Mouse (Mus musculus) kidney, postnatal 0 days (tissue): Measurements from ENCODE around the gene Crabp2. TPM values are rescaled to one million over a fixed set of nuclear protein-coding genes. Genes with fewer than 3 reads are reported as not detected.
A peak's percentile ranks its signal among the peaks of the same experiment; 100 is the strongest.

ENCODE experiments used
- ATAC-seq: fragments of 200-750 bp; cut with Nextera tagmentation; replicated peaks from 2 replicates; pipeline ENCODE4 v1.8.0; 2017; ENCODE audit warnings: low read depth, moderate number of reproducible peaks, moderate TSS enrichment, moderate library complexity; ENCODE audit not compliant: low FRiP score
- DNase-seq: peaks from one replicate; pipeline ENCODE4 v3.0.0-alpha.2; 2016; ENCODE audit warnings: low spot score
- H3K27ac ChIP-seq: fragments of 300-500 bp; sonication (generic); 2 replicates; pipeline ENCODE4 v1.5.1; 2014; ENCODE audit warnings: mild to moderate bottlenecking
- H3K27me3 ChIP-seq: fragments of 300-500 bp; sonication (generic); 2 replicates; pipeline ENCODE4 v1.6.1; 2014; ENCODE audit warnings: low read length, mixed read lengths; ENCODE audit not compliant: insufficient read depth
- H3K36me3 ChIP-seq: fragments of 300-500 bp; sonication (generic); 2 replicates; pipeline ENCODE4 v1.6.1; 2014; ENCODE audit warnings: low read length, mixed read lengths; ENCODE audit not compliant: insufficient read depth
- H3K4me1 ChIP-seq: fragments of 300-500 bp; sonication (generic); replicated peaks from 2 replicates; pipeline ENCODE4 v1.6.1; 2014; ENCODE audit warnings: antibody characterized with exemption, low read length, mixed read lengths; ENCODE audit not compliant: insufficient read depth
- H3K4me2 ChIP-seq: fragments of 300-500 bp; sonication (generic); 2 replicates; pipeline ENCODE4 v1.6.1; 2014; ENCODE audit warnings: mild to moderate bottlenecking, low read length, moderate library complexity, mixed read lengths
- H3K4me3 ChIP-seq: fragments of 300-500 bp; sonication (generic); replicated peaks from 2 replicates; pipeline ENCODE4 v1.5.1; 2014; ENCODE audit warnings: low read depth, low read length
- H3K9ac ChIP-seq: fragments of 300-500 bp; sonication (generic); 2 replicates; pipeline ENCODE4 v1.6.1; 2014; ENCODE audit warnings: low read depth, low read length
- H3K9me3 ChIP-seq: fragments of 300-500 bp; sonication (generic); replicated peaks from 2 replicates; pipeline ENCODE4 v1.6.1; 2016; ENCODE audit warnings: low read length, inconsistent platforms, mixed read lengths
- CTCF ChIP-seq: IDR thresholded peaks from 2 replicates; pipeline ENCODE4 v1.5.1; 2016; ENCODE audit warnings: antibody characterized with exemption, low read depth, mild to moderate bottlenecking, moderate library complexity
- WGBS: fragments of 180-500 bp; shearing (Covaris S2); extraction: QIAGEN DNeasy Blood & Tissue Kit; methylation state at CpG from one replicate; pipeline ENCODE4 v1.1.7; 2014; 5-methylcytosine and 5-hydroxymethylcytosine counted together
- polyA plus RNA-seq: library from polyadenylated mRNA; unstranded; fragments of >200 nt; fragmentation: Nextera tagmentation; extraction: Ambion mirVana; gene quantifications from 2 replicates; pipeline ENCODE4 v1.2.1, GENCODE M21; 2015

Crabp2 gene
- polyA plus RNA-seq, 1 experiment from 2014 or later, result 20.9 TPM

DNA sequence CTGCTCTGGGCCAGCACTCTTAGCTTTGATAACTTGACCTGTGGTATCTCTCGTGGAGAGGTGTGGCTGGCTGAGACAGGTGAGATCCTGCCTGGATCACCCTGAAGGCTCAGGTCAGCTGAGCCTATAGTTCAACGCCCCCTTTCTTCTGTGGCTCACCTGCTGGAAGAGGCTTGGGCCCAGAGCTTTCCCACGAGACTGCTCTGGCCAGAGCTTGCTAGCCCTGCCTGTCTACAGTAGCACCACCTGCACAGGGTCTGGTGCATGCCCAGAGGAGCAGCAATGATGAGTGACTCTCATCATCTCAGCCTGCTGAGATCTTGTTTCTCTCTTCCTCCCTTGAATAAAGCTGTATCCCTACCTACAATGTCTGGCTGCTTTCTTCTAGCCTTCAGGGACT is 31.6 kb downstream of the Crabp2 start:
- TF ChIP-seq CTCF, result no peak
- Histone ChIP-seq H3K4me3 (no peak overlapping the region), H3K4me2 (no peak overlapping the region), H3K27ac (peak overlapping the region; percentile 20; the same call in 1 of the 2 replicates), H3K27me3 (no peaks in the 10 kb centered on the region), H3K4me1 (peaks cover 34% of the 10 kb centered on the region), H3K36me3 (peaks cover 7% of the 10 kb centered on the region; the same call in 1 of the 2 replicates), H3K9ac (no peak overlapping the region), H3K9me3 (no peaks in the 10 kb centered on the region)
- no peak for DNase-seq
- 54% methylated on average over 3 of the region's 3 CpGs for WGBS
- ATAC-seq, result no peak

DNA sequence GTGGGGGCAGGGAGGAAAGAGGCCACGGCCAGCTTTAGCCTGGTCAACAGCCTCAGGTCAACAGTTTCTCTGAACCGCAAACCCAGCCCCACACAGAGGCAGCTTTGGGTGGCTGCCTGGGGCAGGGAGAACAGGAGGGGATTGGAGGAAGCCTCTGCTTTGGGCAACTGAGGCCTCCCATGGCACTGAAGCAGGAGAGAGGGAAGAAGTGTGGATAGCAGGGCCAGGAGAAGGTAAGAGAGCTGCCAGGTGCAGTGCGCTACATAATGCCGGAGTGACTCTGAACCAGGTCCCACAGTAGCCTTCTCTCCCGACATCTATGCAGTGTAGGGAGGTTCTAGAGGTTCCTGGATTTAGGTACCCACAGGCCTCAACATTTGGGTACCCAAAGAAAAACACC is 32.3 kb downstream of the Crabp2 start:
- no peaks in the 10 kb centered on the region for H3K27me3 ChIP-seq
- H3K4me2 ChIP-seq, result no peak overlapping the region
- no peak for ATAC-seq
- no peak for DNase-seq
- H3K36me3 ChIP-seq, result peaks cover 7% of the 10 kb centered on the region; the same call in 1 of the 2 replicates
- no peak for TF ChIP-seq CTCF
- H3K27ac ChIP-seq, result 0 out of 2 replicates have a peak overlapping the region, but pooled peaks have one; percentile 86
- 53% methylated on average over 5 of the region's 5 CpGs for WGBS
- peaks cover 38% of the 10 kb centered on the region for H3K4me1 ChIP-seq
- H3K9me3 ChIP-seq, result no peaks in the 10 kb centered on the region
- no peak overlapping the region for H3K4me3 ChIP-seq
- no peak overlapping the region for H3K9ac ChIP-seq

DNA sequence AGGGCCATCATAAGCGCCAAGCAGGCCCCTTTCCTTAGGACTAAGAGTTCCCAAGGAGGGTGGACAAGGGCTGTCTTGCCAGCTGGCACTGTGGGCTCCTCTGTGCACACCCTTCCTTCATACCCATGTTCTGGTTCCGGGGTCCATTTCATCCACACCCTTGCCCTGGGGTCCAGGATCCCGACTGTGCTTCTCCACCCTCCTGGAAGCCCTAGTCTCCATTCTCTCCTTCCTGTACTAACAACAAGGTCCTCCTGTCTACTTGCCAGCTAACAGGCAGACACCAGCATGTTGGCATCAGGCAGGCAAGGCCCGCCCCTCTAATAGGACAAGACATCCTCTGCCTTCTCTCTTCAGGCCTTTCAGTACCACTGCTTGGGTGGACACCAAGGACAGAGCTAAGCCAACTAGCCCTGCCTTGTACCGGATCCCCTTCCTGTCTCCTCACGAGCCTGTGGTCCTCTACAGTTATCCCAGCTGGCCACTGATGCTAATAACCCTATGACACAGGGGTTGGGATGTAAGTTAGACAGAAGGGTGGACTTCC is 32.8 kb downstream of the Crabp2 start:
- Histone ChIP-seq H3K4me2 (no peak overlapping the region), H3K9me3 (no peaks in the 10 kb centered on the region), H3K27me3 (no peaks in the 10 kb centered on the region), H3K4me1 (peaks cover 44% of the 10 kb centered on the region), H3K9ac (no peak overlapping the region), H3K27ac (peak overlapping the region; percentile 86), H3K4me3 (no peak overlapping the region), H3K36me3 (peaks cover 7% of the 10 kb centered on the region; the same call in 1 of the 2 replicates)
- ATAC-seq (no peak), DNase-seq (no peak)
- 71% methylated on average over 6 of the region's 6 CpGs for WGBS
- TF ChIP-seq CTCF, result no peak

DNA sequence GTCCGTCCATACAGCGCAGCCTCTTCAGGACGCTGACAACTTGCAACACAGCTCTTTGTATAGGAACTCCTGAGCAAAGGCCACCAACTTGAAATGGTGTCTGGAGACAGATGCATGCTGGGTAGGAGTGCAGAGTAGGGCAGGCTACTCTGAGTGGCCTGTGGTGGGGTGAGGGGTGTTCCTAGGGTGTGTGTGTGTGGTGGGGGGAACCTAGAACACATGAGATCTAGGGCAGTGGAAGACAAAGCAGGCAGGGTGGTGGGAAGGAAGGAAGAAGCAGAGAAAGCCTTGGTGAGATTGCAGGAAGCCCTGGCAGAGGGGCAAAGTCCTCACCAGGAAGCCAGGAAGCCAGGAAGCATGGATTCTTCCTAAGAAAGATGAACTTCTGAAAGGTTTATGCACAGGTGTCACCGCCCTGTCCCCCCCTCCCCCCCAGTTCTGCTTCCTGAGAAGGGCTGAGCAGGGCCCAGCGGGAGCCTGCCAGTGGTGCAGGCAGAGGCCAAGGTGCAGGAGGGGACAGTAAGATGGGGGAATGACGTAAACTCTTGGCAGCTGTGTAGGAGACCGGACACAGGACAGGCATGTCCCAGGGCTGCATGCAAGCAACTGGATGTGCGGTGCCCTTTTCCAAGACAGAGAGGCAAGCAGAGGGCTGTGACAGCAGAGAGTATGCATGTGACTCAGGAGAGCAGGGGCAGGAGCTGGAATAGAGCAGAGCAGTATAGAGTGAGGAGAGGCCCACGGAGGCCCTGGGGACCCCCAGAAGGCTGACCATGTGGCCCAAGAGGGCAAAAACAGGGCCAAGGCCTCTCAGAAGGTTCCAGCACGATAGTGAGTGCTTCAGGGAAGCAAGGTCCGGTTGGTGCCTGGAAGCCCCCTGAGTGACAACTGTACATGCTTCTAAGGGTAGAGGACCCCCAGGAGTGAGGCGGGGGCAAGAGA is 33.7 kb downstream of the Crabp2 start:
- H3K9ac ChIP-seq, result peak overlapping the region; percentile 31; the same call in 1 of the 2 replicates
- no peak for TF ChIP-seq CTCF
- H3K4me3 ChIP-seq, result no peak overlapping the region
- ATAC-seq (peak; percentile 19; the same call in 1 of the 2 replicates), DNase-seq (peak; percentile 75)
- peak overlapping the region; percentile 41 for H3K4me2 ChIP-seq
- 0 out of 2 replicates have a peak, but pooled peaks cover under 1% of the 10 kb centered on the region for H3K36me3 ChIP-seq
- H3K9me3 ChIP-seq, result no peaks in the 10 kb centered on the region
- peak overlapping the region; percentile 86 for H3K27ac ChIP-seq
- H3K27me3 ChIP-seq, result no peaks in the 10 kb centered on the region
- WGBS, result 25% methylated on average over 12 of the region's 12 CpGs
- peaks cover 50% of the 10 kb centered on the region for H3K4me1 ChIP-seq

DNA sequence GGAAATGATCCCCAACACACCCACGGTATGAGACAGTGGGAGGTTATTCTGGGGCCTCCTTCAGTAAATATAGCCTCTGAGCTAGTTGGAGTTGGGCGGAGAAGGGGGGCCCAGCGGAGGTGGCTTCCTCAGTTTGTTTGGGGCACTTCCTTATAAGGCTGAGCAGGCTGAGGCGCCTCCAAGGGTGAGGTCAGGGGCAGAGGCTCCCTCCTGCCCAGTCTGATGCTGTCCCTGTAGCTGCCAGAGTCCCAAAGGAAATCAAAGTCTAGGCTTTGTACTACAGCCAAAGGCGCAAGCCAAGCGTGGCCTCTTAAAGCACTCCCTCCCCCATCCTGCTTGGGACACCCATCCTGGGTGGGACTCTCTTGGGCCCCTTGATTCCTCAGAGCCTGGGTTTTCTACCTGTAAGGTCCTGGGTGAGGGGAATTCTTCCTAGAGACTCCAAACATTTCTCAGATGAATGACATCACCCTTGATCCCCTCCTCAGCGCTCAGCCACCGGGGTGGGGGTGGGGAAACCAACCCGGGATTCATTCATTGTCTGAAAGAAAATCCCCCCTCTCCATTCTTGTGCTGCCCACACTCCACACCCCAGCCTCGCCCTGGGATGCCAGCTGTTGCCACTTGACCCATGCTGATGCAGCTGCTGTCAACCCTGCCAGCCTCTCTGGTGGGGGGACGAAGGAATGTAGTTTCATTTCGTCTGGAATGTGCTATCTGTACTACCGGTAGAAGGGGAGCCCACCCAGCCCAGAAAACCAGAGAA is 34.6 kb downstream of the Crabp2 start:
- peak; percentile 84 for DNase-seq
- Histone ChIP-seq H3K4me3 (no peak overlapping the region), H3K36me3 (no peaks in the 10 kb centered on the region), H3K27me3 (no peaks in the 10 kb centered on the region), H3K4me2 (peak overlapping the region; percentile 41), H3K27ac (peak overlapping the region; percentile 86), H3K9me3 (no peaks in the 10 kb centered on the region), H3K4me1 (peaks cover 58% of the 10 kb centered on the region), H3K9ac (peak overlapping the region; percentile 36; the same call in 1 of the 2 replicates)
- ATAC-seq, result peak; percentile 60
- 3% methylated on average over 13 of the region's 13 CpGs for WGBS
- no peak for TF ChIP-seq CTCF

DNA sequence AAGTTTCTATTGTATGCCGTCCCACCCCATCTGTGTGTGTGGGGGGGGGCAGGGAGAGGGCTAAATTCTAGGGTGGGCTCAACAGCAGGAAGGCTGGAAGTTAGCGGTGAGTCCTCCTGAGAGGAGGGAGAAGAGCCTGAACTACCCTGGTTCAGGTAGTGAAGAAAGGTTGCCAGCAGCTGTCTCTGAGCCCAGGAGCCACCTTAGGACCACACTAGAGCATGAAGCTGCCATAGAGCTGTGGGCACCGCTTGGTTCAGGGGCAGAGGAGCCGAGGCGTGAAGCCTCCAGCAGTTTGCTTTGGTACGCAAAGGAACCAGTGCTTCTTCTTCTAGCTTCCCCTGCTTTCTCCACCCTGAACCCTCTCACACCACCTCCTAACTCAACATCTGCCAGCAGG is 35.2 kb downstream of the Crabp2 start:
- Histone ChIP-seq H3K36me3 (no peaks in the 10 kb centered on the region), H3K9ac (no peak overlapping the region), H3K4me1 (peaks cover 60% of the 10 kb centered on the region), H3K9me3 (no peaks in the 10 kb centered on the region), H3K4me2 (peak overlapping the region; percentile 41; the same call in 1 of the 2 replicates), H3K4me3 (no peak overlapping the region), H3K27ac (peak overlapping the region; percentile 86), H3K27me3 (no peaks in the 10 kb centered on the region)
- WGBS, result 22% methylated on average over 6 of the region's 6 CpGs
- TF ChIP-seq CTCF, result no peak
- ATAC-seq (no peak), DNase-seq (no peak)
